Mouse (Mus musculus): Measurements from ENCODE around the gene Olfr304.
"Not testable (repeated sequence)": the region's sequence is repeated elsewhere in the genome, so short reads cannot be mapped to it uniquely, and the experiment has no call there.

The Olfr304 gene

DNA sequence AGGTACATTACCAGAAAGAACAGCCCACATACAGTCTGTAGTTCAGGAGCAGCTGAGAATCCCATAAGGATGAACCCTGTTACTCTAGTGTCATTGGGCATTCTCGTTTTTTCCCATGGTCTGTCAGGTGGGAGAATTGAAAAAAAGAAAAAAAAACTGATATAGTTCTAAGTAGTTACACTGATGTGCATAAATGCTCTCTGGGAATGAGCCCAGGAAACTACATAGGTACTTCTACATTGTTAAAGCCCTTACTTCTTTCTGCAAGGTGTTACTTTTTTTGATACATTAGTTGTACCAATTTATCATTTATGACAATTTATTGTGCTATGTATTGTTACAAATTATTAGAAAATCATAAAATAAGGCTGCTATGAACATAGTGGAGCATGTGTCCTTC lies at the start of gene Olfr304:
Olfr304 (minus strand) TSS at position 101 of the 400 bp plus-strand sequence.
- DNase-seq (ENCODE audit: low read depth, low spot score), result no peak

DNA sequence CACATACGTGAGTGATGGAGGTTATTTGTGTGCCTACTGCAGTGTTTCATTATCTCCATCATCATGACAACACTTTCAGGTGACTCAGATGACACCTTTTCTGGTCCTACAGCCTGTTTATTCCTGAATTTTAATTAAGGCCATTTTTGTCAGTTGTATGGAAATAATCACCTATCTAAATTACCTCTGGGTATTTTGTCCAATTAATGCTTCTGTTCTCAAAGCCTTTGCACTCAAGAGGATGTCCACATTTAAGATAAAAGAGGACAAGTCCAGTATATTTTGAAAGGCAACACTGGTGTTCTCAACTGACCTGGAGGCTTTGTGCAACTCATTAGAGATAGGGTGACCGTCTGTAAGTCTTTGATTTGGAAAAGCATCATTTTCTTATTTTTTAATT lies 17.1 kb upstream of the Olfr304 start, which contains the start of gene Olfr301:
Olfr301 (plus strand) TSS at position 301 of the 400 bp plus-strand sequence.
- no peak for DNase-seq (ENCODE audit: low read depth, low spot score)

DNA sequence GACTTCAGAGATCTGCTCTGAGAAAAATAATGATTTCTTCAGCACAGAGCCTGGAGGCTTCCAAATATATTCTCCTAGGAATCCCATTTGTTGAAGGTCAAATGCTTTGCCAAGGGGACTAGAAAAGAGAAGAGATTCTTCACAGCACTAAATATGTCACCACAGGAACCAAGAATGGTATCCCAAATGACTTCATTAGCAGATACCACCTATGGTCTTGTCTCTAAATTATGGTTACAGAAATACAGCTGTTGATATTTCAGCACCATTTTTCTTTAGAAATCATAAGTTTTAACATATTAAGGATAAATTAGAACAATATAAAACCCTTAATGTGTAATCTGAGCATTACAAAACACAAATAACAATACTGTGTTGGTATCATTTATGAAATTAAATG lies 11.2 kb upstream of the Olfr304 start, which contains the start of gene Olfr303:
Olfr303 (minus strand) TSS at position 101 of the 400 bp plus-strand sequence.
- no peak for DNase-seq (ENCODE audit: low read depth, low spot score)

DNA sequence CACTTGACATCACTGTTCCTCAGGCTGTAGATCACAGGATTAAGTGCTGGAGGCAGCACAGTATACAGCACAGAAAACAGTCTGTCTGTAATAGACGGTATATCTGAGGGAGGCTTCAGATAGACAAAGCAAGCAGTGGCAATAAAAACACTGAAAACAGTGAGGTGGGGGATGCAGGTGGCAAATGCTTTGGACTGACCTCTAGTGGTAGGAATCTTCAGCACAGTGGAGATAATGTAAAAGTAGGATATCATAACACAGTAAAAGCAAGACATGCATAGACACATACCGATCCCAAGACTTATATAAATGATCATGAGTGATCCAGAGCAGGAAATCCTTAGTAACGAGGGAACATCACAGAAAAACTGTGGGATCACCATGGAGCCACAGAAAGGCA lies 689 bp downstream of the Olfr304 start:
- peak; percentile 13 for DNase-seq (ENCODE audit: low read depth, low spot score)

DNA sequence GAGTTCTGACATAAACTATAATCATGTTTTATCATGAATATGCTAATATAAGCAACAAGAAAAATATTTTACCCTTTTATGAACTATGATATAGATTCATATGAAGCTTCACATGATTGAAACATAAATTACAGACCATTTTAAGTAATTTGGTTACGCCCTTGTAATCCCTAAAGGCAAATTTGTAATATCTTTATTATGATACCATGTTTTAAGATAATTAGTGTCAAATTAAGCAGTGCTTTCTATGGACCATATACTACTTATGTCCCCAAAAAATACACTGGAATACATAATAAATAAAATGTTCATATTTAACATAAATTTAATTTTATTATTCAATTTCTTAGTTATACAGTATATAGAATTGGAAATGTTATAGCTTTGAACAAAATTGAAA lies 19.6 kb downstream of the Olfr304 start, which contains the start of gene Olfr305:
Olfr305 (minus strand) TSS at position 101 of the 400 bp plus-strand sequence.
- no peak for DNase-seq (ENCODE audit: low read depth, low spot score)

DNA sequence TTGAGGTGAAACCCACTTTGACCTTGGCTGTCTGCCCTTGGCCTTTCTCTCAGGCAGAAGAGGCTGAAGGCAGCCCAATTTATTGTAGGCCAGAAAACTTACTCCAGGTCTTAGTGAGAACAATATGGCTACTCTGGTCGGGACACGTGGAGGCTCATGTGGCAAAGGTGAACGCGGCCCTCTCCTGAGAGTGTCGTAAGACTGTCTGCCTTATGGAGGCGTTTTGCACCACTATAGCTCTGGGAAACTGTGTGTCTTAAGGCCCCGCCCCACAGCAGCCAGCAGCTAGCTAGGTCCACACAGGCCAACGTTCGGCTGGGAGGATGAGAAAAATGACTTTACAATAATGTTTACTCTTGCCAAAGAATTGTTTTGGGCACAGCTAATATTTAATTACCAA lies 40.2 kb downstream of the Olfr304 start:
- not testable (repeated sequence) for DNase-seq (ENCODE audit: low read depth, low spot score)

DNA sequence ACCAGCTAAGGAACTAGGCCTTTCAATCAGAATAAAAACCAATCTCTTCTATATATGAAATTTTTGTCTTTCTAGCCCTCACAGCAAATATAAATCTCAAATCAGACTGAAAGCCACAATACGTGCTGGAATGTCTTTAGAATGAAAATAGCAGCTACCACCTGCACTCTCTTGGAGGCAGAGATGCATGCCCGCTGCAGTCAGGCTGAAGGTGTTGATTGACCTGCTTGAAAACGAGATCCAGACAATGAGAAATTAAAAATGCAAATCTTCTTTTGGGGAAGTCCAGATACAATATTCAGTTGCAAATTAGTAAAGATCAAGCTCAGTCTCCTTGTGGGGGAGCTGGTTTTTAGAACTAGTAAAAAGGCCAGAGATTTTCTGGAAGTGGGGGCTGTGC lies 42.2 kb downstream of the Olfr304 start:
- DNase-seq (ENCODE audit: low read depth, low spot score), result no peak

DNA sequence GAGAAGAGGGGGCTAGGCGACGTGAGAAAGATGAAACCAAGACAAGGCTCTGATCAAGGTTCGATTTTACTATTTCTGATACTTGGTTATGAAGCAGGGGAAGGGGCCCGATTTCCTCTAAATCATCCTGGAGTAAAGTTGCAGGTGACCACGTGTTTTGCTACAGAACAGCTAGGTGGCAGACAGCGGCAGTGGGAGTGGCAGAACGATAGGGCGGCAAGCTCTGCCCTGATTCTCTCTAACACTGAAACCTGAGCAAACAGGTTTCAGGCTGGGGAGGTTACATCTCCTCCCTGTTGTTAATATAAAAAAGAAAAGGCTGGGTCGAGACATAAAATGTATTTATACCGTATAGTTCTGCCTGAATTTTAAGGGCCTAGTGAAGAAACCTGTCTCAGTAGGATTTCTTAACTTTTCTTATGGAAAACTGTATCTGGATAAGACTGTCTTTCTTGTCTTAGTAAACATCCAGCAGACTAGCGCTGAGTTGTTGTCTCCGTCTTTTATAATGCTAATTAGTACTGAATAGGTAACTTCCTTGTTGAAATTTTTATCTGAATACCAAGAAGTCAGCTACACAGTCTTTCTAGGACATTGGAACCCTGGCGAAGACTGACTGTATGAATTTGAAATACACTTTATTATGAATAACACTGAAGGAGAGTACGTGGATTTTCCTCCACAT lies 43.4 kb downstream of the Olfr304 start:
- DNase-seq (ENCODE audit: low read depth, low spot score), result no peak

DNA sequence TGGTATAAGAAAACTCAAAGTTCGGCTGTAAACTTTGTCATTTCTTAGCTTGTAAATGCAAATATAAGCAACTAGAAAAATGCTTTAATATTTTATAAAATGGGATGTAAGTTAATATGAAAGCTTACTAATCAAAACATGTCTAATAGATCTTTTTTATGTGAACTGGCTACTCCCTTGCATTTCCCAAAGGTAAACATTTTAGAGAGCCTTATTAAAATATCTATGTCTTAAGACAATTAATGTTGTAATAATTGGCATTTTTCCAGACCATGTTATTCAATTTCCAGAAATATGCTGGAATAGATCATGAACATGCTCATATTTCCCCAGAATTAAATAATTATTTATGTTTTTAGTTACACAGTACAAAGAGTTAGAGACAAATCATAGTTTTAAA lies 49.0 kb downstream of the Olfr304 start, which contains the start of gene Olfr307:
Olfr307 (minus strand) TSS at position 101 of the 400 bp plus-strand sequence.
- no peak for DNase-seq (ENCODE audit: low read depth, low spot score)
